9 mouse cellular contexts compared by ENCODE assay signal in genomic region chr13:75542253-75542945, GRCm38 (mm10).
DNase-seq lines count a peak whose midpoint lies in the region; ATAC-seq and TF ChIP-seq lines count a peak whose summit lies in the region.
"Had no signal": no experiment of that assay in that cellular context is flagged by ENCODE, and none has a peak within 500 bp of the region (broad histone marks: within the 10 kb centered on the region; RNA-seq: fewer than 3 reads in every experiment).

No protein-coding gene starts in this region.

- H3K36me3 ChIP-seq in heart, adult 2 months (ENCODE audit: control insufficient read depth, insufficient read depth, low read length) = no peaks in the 10 kb centered on the region
- no peaks in the 10 kb centered on the region for H3K36me3 ChIP-seq in hindbrain, embryonic 16.5 days (ENCODE audit: control insufficient read depth, insufficient read depth, low read length)
- H3K36me3 ChIP-seq: stomach, embryonic 15.5 days had no signal

- peaks cover 1% of the 10 kb centered on the region; the same call in 1 of the 2 replicates for H3K4me1 ChIP-seq in heart, adult 2 months (ENCODE audit: control insufficient read depth, insufficient read depth, low read length)
- H3K4me1 ChIP-seq in hindbrain, embryonic 16.5 days (ENCODE audit: control insufficient read depth, insufficient read depth, low read depth, low read length) = no peaks in the 10 kb centered on the region
- H3K4me1 ChIP-seq: stomach, embryonic 15.5 days had no signal

- no peaks in the 10 kb centered on the region for H3K79me2 ChIP-seq in heart, adult 2 months (replicated peaks; ENCODE audit: control insufficient read depth, insufficient read depth, low read length)

- H3K9me3 ChIP-seq in hindbrain, embryonic 16.5 days (ENCODE audit: control insufficient read depth, low read length) = no peaks in the 10 kb centered on the region
- H3K9me3 ChIP-seq: stomach, embryonic 15.5 days had no signal

- ATAC-seq in hindbrain, embryonic 16.5 days = no peak
- no peak for ATAC-seq in monocyte, adult 5-6 weeks (replicated peaks; ENCODE audit: insufficient number of reproducible peaks, low FRiP score, low TSS enrichment, poor library complexity, severe bottlenecking)

- intact Hi-C loops in heart, adult 2 months (cut with DNase I) = no loop called here

- TF ChIP-seq EP300 in heart, adult 2 months (IDR thresholded peaks at IDR 0.05; ENCODE audit: insufficient read depth, low read depth, low read length) = no peak

- WGBS in heart, adult 2 months = 33% methylated on average over 2 of the region's 2 CpGs
- 82% methylated on average over 2 of the region's 2 CpGs for WGBS in hindbrain, embryonic 16.5 days

- TF ChIP-seq CTCF in heart, adult 2 months (IDR thresholded peaks at IDR 0.05) = no peak

- TF ChIP-seq POLR2A in heart, adult 2 months (IDR thresholded peaks at IDR 0.05; ENCODE audit: insufficient read depth, low read depth, low read length) = no peak

- peak; percentile 27 to 56 for DNase-seq in heart, adult 2 months
- DNase-seq in heart, postnatal 4 days = no peak
- DNase-seq in 416B (ENCODE audit: low read depth) = peak; percentile 79
- peak; percentile 71 for DNase-seq in adrenal gland, postnatal 14 days
- peak; percentile 60 to 86 for DNase-seq in kidney, postnatal 36 days
- no peak for DNase-seq in cerebellum, adult 9-10 months

- H3K27ac ChIP-seq in heart, adult 2 months = no peak overlapping the region
- H3K27ac ChIP-seq in hindbrain, embryonic 16.5 days (ENCODE audit: low read depth, low read length) = no peak overlapping the region
- H3K27ac ChIP-seq: stomach, embryonic 15.5 days had no signal

- H3K9ac ChIP-seq in heart, adult 2 months (ENCODE audit: low read depth, low read length) = no peak overlapping the region
- no peak overlapping the region for H3K9ac ChIP-seq in hindbrain, embryonic 16.5 days (ENCODE audit: low read depth, low read length)
- H3K9ac ChIP-seq: stomach, embryonic 15.5 days had no signal

- no peak overlapping the region for H3K4me2 ChIP-seq in hindbrain, embryonic 16.5 days (ENCODE audit: low read length)
- H3K4me2 ChIP-seq: stomach, embryonic 15.5 days had no signal

- no peak overlapping the region for H3K4me3 ChIP-seq in heart, adult 2 months
- H3K4me3 ChIP-seq in hindbrain, embryonic 16.5 days (ENCODE audit: low read length) = no peak overlapping the region
- H3K4me3 ChIP-seq: stomach, embryonic 15.5 days had no signal

- H3K27me3 ChIP-seq in heart, adult 2 months (ENCODE audit: control insufficient read depth, insufficient read depth, low read length) = no peaks in the 10 kb centered on the region
- H3K27me3 ChIP-seq in hindbrain, embryonic 16.5 days (replicated peaks; ENCODE audit: control insufficient read depth, insufficient read depth, low read length) = no peaks in the 10 kb centered on the region
- H3K27me3 ChIP-seq: stomach, embryonic 15.5 days had no signal

Comparison
In these comparisons a context has a peak if more than half of its experiments do, and no peak if none do; other contexts are left out.
1. DNase-seq: peak in heart, adult 2 months (2 of 2), 416B (single experiment), adrenal gland, postnatal 14 days (single experiment) and kidney, postnatal 36 days (2 of 2); none in heart, postnatal 4 days (single experiment) and cerebellum, adult 9-10 months (single experiment).